Mouse (Mus musculus) forebrain, postnatal 0 days (tissue): ENCODE results near the gene Zbtb16. TPM values are rescaled to one million over a fixed set of nuclear protein-coding genes. Genes with fewer than 3 reads are reported as not detected.

Source experiments
- ATAC-seq: fragments of 200-750 bp; cut with Nextera tagmentation; 2 replicates; pipeline ENCODE4 v1.8.0; 2017; ENCODE audit warnings: mild to moderate bottlenecking, moderate library complexity
- DNase-seq: peaks from one replicate; pipeline ENCODE4 v3.0.0-alpha.2; 2015
- H3K27ac ChIP-seq: fragments of 300-500 bp; sonication (generic); 2 replicates; pipeline ENCODE4 v1.5.1; 2014; ENCODE audit warnings: low read depth, mild to moderate bottlenecking, antibody characterized with exemption, low read length, moderate library complexity, mixed read lengths
- H3K27me3 ChIP-seq: fragments of 300-500 bp; sonication (generic); 2 replicates; pipeline ENCODE4 v1.6.1; 2014; ENCODE audit warnings: mild to moderate bottlenecking, low read length, mixed read lengths; ENCODE audit not compliant: insufficient read depth
- H3K36me3 ChIP-seq: fragments of 300-500 bp; sonication (generic); 2 replicates; pipeline ENCODE4 v1.6.1; 2014; ENCODE audit warnings: mild to moderate bottlenecking, moderate library complexity; ENCODE audit not compliant: insufficient read depth
- H3K4me1 ChIP-seq: fragments of 300-500 bp; sonication (generic); 2 replicates; pipeline ENCODE4 v1.6.1; 2014; ENCODE audit warnings: antibody characterized with exemption; ENCODE audit not compliant: insufficient read depth
- H3K4me2 ChIP-seq: fragments of 300-500 bp; sonication (generic); 2 replicates; pipeline ENCODE4 v1.6.1; 2014; ENCODE audit warnings: low read depth, mild to moderate bottlenecking, moderate library complexity
- H3K4me3 ChIP-seq: fragments of 300-500 bp; sonication (generic); 2 replicates; pipeline ENCODE4 v1.5.1; 2014; ENCODE audit warnings: low read depth, low read length, mixed read lengths
- H3K9ac ChIP-seq: fragments of 300-500 bp; sonication (generic); 2 replicates; pipeline ENCODE4 v1.6.1; 2014; ENCODE audit warnings: mild to moderate bottlenecking
- H3K9me3 ChIP-seq: fragments of 300-500 bp; sonication (generic); 2 replicates; pipeline ENCODE4 v1.6.1; 2016; ENCODE audit warnings: low read length
- CTCF ChIP-seq: sonication (generic); IDR thresholded peaks from 2 replicates; pipeline ENCODE4 v1.5.1; 2016; ENCODE audit warnings: antibody characterized with exemption, control low read depth, low read depth
- WGBS: fragments of 180-500 bp; shearing (Covaris S2); extraction: QIAGEN DNeasy Blood & Tissue Kit; methylation state at CpG from one replicate; pipeline ENCODE4 v1.1.7; 2014; 5-methylcytosine and 5-hydroxymethylcytosine counted together
- polyA plus RNA-seq: library from polyadenylated mRNA; unstranded; fragments of >200 nt; fragmentation: Nextera tagmentation; extraction: Ambion mirVana; gene quantifications from 2 replicates; pipeline ENCODE4 v1.2.1, GENCODE M21; 2015
- total RNA-seq: library from RNA; depleted of rRNA; stranded (reverse); fragments of >200 nt; gene quantifications from 2 replicates; pipeline ENCODE4 v1.2.3, GENCODE M21; 2014

The Zbtb16 gene
- total and polyA plus RNA-seq, 2 experiments from 2014 or later, result 6.8 to 12.6 TPM

DNA sequence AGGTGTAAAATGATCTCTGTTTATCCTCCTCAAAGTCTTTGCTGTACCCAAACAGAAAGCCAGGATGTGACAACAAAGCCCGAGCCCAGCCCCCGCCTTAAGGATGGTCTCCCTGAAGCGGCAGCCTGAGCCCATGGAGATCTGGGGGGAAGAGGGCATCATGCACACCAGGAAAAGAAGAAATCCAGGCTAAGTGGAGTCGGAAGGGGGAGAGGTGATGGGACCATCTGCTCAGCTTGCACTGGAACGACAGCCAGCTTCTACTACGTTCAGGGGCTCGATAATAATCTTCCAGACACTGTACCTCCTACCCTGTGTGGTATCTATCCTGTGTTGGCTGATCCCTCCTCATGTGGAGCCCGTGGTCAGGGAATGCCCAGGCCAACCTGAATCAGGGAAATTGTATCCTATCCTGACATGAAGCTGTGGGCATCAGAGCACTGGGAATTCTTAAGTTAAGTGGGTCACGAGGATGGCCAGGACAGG lies 124.7 kb downstream of the Zbtb16 start:
- TF ChIP-seq CTCF, result no peak
- H3K36me3 ChIP-seq, result no peaks in the 10 kb centered on the region
- H3K27me3 ChIP-seq, result no peaks in the 10 kb centered on the region
- H3K9me3 ChIP-seq, result no peaks in the 10 kb centered on the region
- no peak overlapping the region for H3K4me2 ChIP-seq
- no peak overlapping the region for H3K9ac ChIP-seq
- no peak overlapping the region for H3K27ac ChIP-seq
- ATAC-seq (peak; percentile 23; the same call in 1 of the 2 replicates), DNase-seq (no peak)
- 28% methylated on average over 9 of the region's 9 CpGs for WGBS
- H3K4me1 ChIP-seq, result peaks cover 6% of the 10 kb centered on the region
- no peak overlapping the region for H3K4me3 ChIP-seq

GRCm38 (mm10) chr9:48710355-48711295 lies 125.4 kb downstream of the Zbtb16 start:
- no peak for DNase-seq
- H3K4me3 ChIP-seq, result no peak overlapping the region
- H3K9ac ChIP-seq, result no peak overlapping the region
- no peaks in the 10 kb centered on the region for H3K36me3 ChIP-seq
- 37% methylated on average over 17 of the region's 17 CpGs for WGBS
- no peak overlapping the region for H3K4me2 ChIP-seq
- H3K4me1 ChIP-seq, result peaks cover 6% of the 10 kb centered on the region
- H3K9me3 ChIP-seq, result no peaks in the 10 kb centered on the region
- H3K27ac ChIP-seq, result no peak overlapping the region
- no peaks in the 10 kb centered on the region for H3K27me3 ChIP-seq
- no peak for TF ChIP-seq CTCF
- ATAC-seq, result no peak

DNA sequence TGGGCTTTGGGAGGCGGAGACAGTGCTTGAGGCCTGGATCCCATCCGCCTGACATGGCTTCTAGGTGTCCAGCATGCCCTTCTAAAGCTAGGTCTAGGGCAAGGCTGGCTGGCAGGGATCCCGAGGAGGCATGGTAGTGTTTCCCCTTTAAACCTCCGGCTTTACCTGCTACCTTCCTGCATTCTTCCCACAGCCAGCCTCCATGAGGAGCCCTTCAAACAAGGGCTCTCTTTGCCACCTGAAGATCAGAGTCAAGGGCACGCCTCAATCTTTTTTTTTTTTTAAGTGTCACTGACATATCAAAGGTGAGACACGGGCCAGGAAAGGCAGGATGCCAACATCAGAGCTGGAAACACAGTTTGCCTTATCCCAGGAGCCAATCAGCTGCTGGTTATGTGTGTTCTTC lies 128.2 kb downstream of the Zbtb16 start:
- H3K9ac ChIP-seq, result no peak overlapping the region
- H3K4me2 ChIP-seq, result no peak overlapping the region
- no peak overlapping the region for H3K27ac ChIP-seq
- 89% methylated on average over 6 of the region's 6 CpGs for WGBS
- ATAC-seq (no peak), DNase-seq (no peak)
- TF ChIP-seq CTCF, result no peak
- H3K4me3 ChIP-seq, result no peak overlapping the region
- H3K27me3 ChIP-seq, result no peaks in the 10 kb centered on the region
- no peaks in the 10 kb centered on the region for H3K9me3 ChIP-seq
- no peaks in the 10 kb centered on the region for H3K36me3 ChIP-seq
- H3K4me1 ChIP-seq, result peaks cover 6% of the 10 kb centered on the region

DNA sequence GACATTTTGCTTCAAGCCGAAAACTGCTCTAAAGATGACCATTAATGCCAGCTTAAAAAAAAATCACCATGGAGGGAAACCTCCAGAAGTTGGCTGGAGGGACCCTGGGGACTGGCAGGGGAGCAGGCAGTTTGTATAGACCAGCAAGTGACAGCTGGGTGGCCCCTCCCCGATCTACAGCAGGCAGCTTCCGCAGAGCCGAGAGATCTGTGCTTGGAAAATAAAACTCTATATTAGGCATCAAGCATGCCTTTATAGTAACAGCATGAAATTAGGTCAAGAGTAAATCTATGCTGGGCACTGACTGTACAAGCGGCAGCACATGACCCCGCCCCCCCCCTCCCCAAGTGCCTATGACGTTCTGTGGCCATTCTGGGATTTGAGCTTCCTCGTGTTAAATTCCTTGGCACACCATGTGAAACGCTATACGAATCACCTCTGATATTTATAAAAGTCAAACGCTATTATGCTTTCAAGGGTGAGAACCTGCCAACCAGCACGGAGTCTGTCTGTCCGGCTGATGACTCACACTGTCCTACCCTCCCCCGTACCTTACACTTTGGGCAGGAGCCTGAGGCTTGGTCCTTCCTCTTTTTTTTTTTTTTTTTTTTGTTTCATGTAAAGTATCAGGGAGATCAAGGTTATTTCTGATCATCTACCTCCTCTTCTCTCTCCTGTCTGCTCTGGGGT lies 128.7 kb downstream of the Zbtb16 start:
- H3K27me3 ChIP-seq, result no peaks in the 10 kb centered on the region
- H3K27ac ChIP-seq, result no peak overlapping the region; the same call in 1 of the 2 replicates
- 62% methylated on average over 14 of the region's 14 CpGs for WGBS
- H3K4me1 ChIP-seq, result peaks cover 6% of the 10 kb centered on the region
- no peak overlapping the region for H3K9ac ChIP-seq
- no peak for TF ChIP-seq CTCF
- no peak overlapping the region for H3K4me2 ChIP-seq
- no peak for DNase-seq
- H3K4me3 ChIP-seq, result no peak overlapping the region
- H3K9me3 ChIP-seq, result no peaks in the 10 kb centered on the region
- ATAC-seq, result no peak; the same call in 1 of the 2 replicates
- H3K36me3 ChIP-seq, result no peaks in the 10 kb centered on the region

GRCm38 (mm10) chr9:48701296-48701695 lies 134.7 kb downstream of the Zbtb16 start:
- ATAC-seq (no peak), DNase-seq (no peak)
- no peak overlapping the region for H3K4me3 ChIP-seq
- no peaks in the 10 kb centered on the region for H3K9me3 ChIP-seq
- H3K9ac ChIP-seq, result no peak overlapping the region
- no peak overlapping the region for H3K4me2 ChIP-seq
- TF ChIP-seq CTCF, result no peak
- no peaks in the 10 kb centered on the region for H3K27me3 ChIP-seq
- H3K4me1 ChIP-seq, result no peaks in the 10 kb centered on the region
- no peak overlapping the region for H3K27ac ChIP-seq
- no peaks in the 10 kb centered on the region for H3K36me3 ChIP-seq
- 68% methylated on average over 4 of the region's 4 CpGs for WGBS

DNA sequence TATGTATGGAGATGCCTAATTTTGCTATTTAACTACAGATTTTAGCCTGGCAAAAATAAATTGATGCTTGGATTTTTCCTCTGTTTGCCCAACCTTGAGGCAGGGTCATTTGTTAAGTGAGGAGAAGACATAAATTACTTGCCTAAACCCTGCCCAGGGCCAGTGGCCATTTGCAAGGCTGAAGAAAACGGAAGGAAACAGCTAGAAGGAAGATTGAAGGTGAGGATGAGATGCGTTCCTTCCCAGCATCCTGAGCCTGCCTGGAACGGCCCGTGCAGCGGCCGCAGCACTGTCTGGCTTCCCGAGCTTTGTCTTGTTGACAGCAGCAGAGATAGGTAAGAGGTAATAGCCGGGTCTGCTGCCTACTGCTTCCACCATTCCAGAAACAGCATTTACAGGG lies 135.2 kb downstream of the Zbtb16 start:
- Histone ChIP-seq H3K27ac (no peak overlapping the region), H3K4me2 (no peak overlapping the region), H3K4me1 (no peaks in the 10 kb centered on the region), H3K36me3 (no peaks in the 10 kb centered on the region), H3K9me3 (no peaks in the 10 kb centered on the region), H3K9ac (no peak overlapping the region), H3K4me3 (no peak overlapping the region), H3K27me3 (no peaks in the 10 kb centered on the region)
- DNase-seq, result no peak
- WGBS, result 75% methylated on average over 8 of the region's 8 CpGs
- TF ChIP-seq CTCF, result no peak
- no peak for ATAC-seq

DNA sequence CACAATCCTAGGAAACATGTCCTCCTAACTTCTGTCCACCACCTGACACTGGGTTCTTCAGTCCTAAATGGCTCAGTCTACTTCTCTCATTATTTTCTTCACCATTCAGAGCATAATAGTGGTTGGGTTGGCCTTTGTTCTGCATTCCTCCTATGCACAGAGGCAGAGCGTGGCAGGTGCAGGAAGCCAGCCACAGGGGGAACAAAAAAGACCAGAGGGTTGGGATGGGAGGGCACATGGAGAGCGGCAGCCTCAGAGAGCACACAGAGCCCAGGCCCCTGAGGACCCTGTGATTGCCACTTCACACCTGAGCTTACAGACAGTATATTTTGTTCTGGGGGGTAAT lies 138.6 kb downstream of the Zbtb16 start:
- 33% methylated on average over 2 of the region's 2 CpGs for WGBS
- ATAC-seq (no peak), DNase-seq (no peak)
- H3K27me3 ChIP-seq, result peaks cover 6% of the 10 kb centered on the region; the same call in 1 of the 2 replicates
- H3K27ac ChIP-seq, result no peak overlapping the region
- H3K4me3 ChIP-seq, result no peak overlapping the region
- H3K4me1 ChIP-seq, result no peaks in the 10 kb centered on the region
- no peaks in the 10 kb centered on the region for H3K9me3 ChIP-seq
- no peak overlapping the region for H3K9ac ChIP-seq
- no peak for TF ChIP-seq CTCF
- no peaks in the 10 kb centered on the region for H3K36me3 ChIP-seq
- no peak overlapping the region for H3K4me2 ChIP-seq
